Mouse (Mus musculus): ENCODE measurements at regions not wholly inside any gene's neighbourhood (a gene's known extent, or its start where the extent isn't known, plus 50 kb on each side); places are given as distances from the start of the nearest gene placed in this dataset.

DNA sequence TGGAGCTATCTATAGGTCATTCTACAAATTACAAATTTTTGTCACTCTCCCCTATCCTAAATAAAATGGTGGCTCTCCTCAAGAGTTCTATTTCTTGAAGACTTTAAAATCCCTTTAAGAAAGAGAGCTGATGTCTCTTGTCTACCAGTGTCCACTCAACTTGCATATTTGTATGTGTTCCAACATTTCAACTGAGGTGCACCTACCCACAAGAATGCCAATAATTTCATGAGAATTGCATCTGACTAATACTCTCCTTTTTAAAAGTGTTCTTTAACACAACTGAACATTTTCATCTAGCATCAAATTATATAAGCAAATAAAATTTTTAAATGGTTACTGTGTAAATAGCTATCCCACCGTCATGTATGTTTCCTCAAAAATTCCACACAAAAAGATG lies 206.3 kb upstream of the Nat3 start:
- H3K4me3 ChIP-seq (ENCODE audit: low read depth, low read length) = no peak overlapping the region
- no peaks in the 10 kb centered on the region for H3K9me3 ChIP-seq (replicated peaks; ENCODE audit: control insufficient read depth, low read length)
- ATAC-seq (ENCODE audit: low read depth) = no peak
- H3K9ac ChIP-seq (ENCODE audit: low read depth, low read length) = no peak overlapping the region
- no peaks in the 10 kb centered on the region for H3K36me3 ChIP-seq (ENCODE audit: control insufficient read depth, insufficient read depth)
- H3K27me3 ChIP-seq (ENCODE audit: control insufficient read depth, insufficient read depth, low read depth, low read length) = no peaks in the 10 kb centered on the region
- no peak overlapping the region for H3K27ac ChIP-seq (ENCODE audit: low read length)
- H3K4me1 ChIP-seq (ENCODE audit: control insufficient read depth, low read depth, low read length) = no peaks in the 10 kb centered on the region
- WGBS (ENCODE audit: insufficient replicate concordance) = 73% methylated on average over 1 of the region's 1 CpGs
- H3K4me2 ChIP-seq (ENCODE audit: low read depth, low read length) = no peak overlapping the region

DNA sequence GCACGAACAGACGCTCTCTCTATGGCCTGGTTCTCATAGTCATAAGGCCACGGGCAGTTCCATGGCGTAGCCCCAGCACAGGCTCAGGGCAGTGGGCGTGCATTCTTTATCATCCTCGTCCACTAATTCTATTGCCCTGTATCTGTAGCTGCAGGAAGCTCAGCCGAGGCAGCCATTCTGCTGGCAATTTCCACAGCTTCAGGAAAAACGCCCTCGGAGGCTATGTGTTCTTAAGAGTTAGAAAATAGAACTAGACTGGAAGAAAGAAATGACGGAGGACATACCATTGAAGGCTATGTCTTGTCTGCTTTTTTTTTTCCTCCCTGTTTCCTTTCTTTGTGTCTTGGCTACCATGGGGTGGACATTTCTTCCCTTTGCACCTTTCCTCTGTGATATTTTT lies 205.0 kb upstream of the Nat3 start:
- Histone ChIP-seq H3K27me3 (ENCODE audit: control insufficient read depth, insufficient read depth, low read depth, low read length) (no peaks in the 10 kb centered on the region), H3K9ac (ENCODE audit: low read depth, low read length) (no peak overlapping the region), H3K27ac (ENCODE audit: low read length) (no peak overlapping the region), H3K4me3 (ENCODE audit: low read depth, low read length) (no peak overlapping the region), H3K4me1 (ENCODE audit: control insufficient read depth, low read depth, low read length) (no peaks in the 10 kb centered on the region), H3K4me2 (ENCODE audit: low read depth, low read length) (no peak overlapping the region), H3K36me3 (ENCODE audit: control insufficient read depth, insufficient read depth) (no peaks in the 10 kb centered on the region), H3K9me3 (replicated peaks; ENCODE audit: control insufficient read depth, low read length) (no peaks in the 10 kb centered on the region)
- WGBS (ENCODE audit: insufficient replicate concordance) = 70% methylated on average over 10 of the region's 10 CpGs
- ATAC-seq (ENCODE audit: low read depth) = no peak

GRCm38 (mm10) chr8:67320535-67320934 lies 203.1 kb upstream of the Nat3 start:
- H3K36me3 ChIP-seq (ENCODE audit: control insufficient read depth, insufficient read depth) = no peaks in the 10 kb centered on the region
- H3K4me2 ChIP-seq (ENCODE audit: low read depth, low read length) = no peak overlapping the region

DNA sequence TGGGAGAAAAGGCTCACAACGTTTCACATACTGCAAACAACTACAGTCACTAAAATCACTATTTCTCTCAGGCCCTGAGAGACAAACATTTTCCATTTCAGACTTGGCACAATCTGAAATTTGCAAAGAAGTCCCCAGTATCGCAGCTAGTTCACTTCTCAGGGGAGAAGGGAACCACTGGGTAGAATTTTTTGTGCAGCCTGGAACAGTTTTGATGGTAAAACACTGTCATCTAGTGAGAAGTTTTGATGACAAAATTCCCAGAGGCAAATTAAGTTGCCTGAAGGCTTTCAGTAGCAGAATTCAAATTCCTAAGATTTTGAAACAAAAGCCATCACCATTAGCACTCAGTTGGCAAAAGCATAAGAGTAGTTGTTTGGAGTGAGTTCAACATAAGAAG lies 195.2 kb upstream of the Nat3 start:
- H3K9ac ChIP-seq (ENCODE audit: low read depth, low read length) = no peak overlapping the region
- no peaks in the 10 kb centered on the region for H3K4me1 ChIP-seq (ENCODE audit: control insufficient read depth, low read depth, low read length)
- H3K27ac ChIP-seq (ENCODE audit: low read length) = no peak overlapping the region
- ATAC-seq (ENCODE audit: low read depth) = no peak
- no peak overlapping the region for H3K4me3 ChIP-seq (ENCODE audit: low read depth, low read length)
- H3K4me2 ChIP-seq (ENCODE audit: low read depth, low read length) = no peak overlapping the region
- no peaks in the 10 kb centered on the region for H3K36me3 ChIP-seq (ENCODE audit: control insufficient read depth, insufficient read depth)
- WGBS (ENCODE audit: insufficient replicate concordance) = 54% methylated on average over 2 of the region's 2 CpGs
- H3K27me3 ChIP-seq (ENCODE audit: control insufficient read depth, insufficient read depth, low read depth, low read length) = no peaks in the 10 kb centered on the region
- H3K9me3 ChIP-seq (replicated peaks; ENCODE audit: control insufficient read depth, low read length) = no peaks in the 10 kb centered on the region

More at GRCm38 (mm10) chr8:67320535-67320934, 203.1 kb upstream of the Nat3 start:
- no peak overlapping the region for H3K9ac ChIP-seq (ENCODE audit: low read depth, low read length)
- 65% methylated on average over 2 of the region's 2 CpGs for WGBS (ENCODE audit: insufficient replicate concordance)
- no peaks in the 10 kb centered on the region for H3K27me3 ChIP-seq (ENCODE audit: control insufficient read depth, insufficient read depth, low read depth, low read length)
- H3K27ac ChIP-seq (ENCODE audit: low read length) = no peak overlapping the region
- H3K4me3 ChIP-seq (ENCODE audit: low read depth, low read length) = no peak overlapping the region
- no peaks in the 10 kb centered on the region for H3K4me1 ChIP-seq (ENCODE audit: control insufficient read depth, low read depth, low read length)
- H3K9me3 ChIP-seq (replicated peaks; ENCODE audit: control insufficient read depth, low read length) = no peaks in the 10 kb centered on the region
- no peak for ATAC-seq (ENCODE audit: low read depth)

DNA sequence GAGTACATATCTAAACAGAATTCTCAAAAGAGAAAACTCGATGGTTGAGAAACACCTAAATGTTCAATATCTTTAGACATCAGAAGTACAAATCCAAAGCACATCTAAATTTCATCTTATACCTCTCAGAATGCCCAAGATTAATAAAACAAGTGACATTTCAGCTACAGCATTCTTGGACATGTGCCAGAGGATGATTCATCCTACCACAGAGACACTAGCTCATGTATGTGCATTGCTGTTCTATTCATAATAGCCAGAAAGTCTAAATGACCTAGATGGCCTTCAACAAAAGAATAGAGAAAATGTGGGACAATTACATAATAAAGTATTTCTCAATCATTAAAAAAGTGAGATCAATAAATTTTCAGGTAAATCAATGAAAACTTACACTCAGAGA lies 146.6 kb upstream of the Nat3 start:
- no peak overlapping the region for H3K9ac ChIP-seq (ENCODE audit: low read depth, low read length)
- no peaks in the 10 kb centered on the region for H3K4me1 ChIP-seq (ENCODE audit: control insufficient read depth, low read depth, low read length)
- H3K4me2 ChIP-seq (ENCODE audit: low read depth, low read length) = no peak overlapping the region
- H3K9me3 ChIP-seq (replicated peaks; ENCODE audit: control insufficient read depth, low read length) = no peaks in the 10 kb centered on the region
- WGBS (ENCODE audit: insufficient replicate concordance) = 57% methylated on average over 1 of the region's 1 CpGs
- no peak overlapping the region for H3K4me3 ChIP-seq (ENCODE audit: low read depth, low read length)
- H3K27ac ChIP-seq (ENCODE audit: low read length) = no peak overlapping the region
- H3K36me3 ChIP-seq (ENCODE audit: control insufficient read depth, insufficient read depth) = no peaks in the 10 kb centered on the region
- no peak for ATAC-seq (ENCODE audit: low read depth)
- no peaks in the 10 kb centered on the region for H3K27me3 ChIP-seq (ENCODE audit: control insufficient read depth, insufficient read depth, low read depth, low read length)

- no peaks in the 10 kb centered on the region for H3K36me3 ChIP-seq (ENCODE audit: control insufficient read depth, insufficient read depth)
- no peak for ATAC-seq (ENCODE audit: low read depth)
- H3K4me1 ChIP-seq (ENCODE audit: control insufficient read depth, low read depth, low read length) = no peaks in the 10 kb centered on the region
- H3K27ac ChIP-seq (ENCODE audit: low read length) = no peak overlapping the region
- no peaks in the 10 kb centered on the region for H3K27me3 ChIP-seq (ENCODE audit: control insufficient read depth, insufficient read depth, low read depth, low read length)
- H3K9ac ChIP-seq (ENCODE audit: low read depth, low read length) = no peak overlapping the region
- no peak overlapping the region for H3K4me3 ChIP-seq (ENCODE audit: low read depth, low read length)
- H3K4me2 ChIP-seq (ENCODE audit: low read depth, low read length) = no peak overlapping the region
- no peaks in the 10 kb centered on the region for H3K9me3 ChIP-seq (replicated peaks; ENCODE audit: control insufficient read depth, low read length)
- WGBS (ENCODE audit: insufficient replicate concordance) = 40% methylated on average over 10 of the region's 10 CpGs
These were observed 117.7 kb upstream of the Nat3 start for GRCm38 (mm10) chr8:67405947-67406346.

DNA sequence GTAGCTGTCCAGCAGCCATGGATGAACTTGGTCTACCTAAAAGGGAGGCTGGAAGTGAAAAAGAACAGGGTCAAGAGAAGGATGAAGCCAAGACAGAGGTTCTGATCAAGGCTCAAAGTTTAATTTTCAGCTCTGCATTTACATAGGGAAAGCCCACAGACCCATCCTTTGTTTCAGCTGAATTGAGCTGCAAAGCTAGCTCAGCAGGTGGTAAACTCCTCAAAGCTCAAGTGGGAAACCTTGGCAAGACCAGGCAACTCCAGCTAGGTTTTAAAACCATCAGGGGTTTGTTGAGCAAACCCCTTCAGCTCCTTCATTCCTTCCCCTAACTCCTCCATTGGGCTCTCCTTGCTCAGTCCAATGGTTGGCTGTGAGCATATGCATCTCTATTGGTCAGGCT lies 108.8 kb upstream of the Nat3 start:
- Histone ChIP-seq H3K36me3 (ENCODE audit: control insufficient read depth, insufficient read depth) (no peaks in the 10 kb centered on the region), H3K27me3 (ENCODE audit: control insufficient read depth, insufficient read depth, low read depth, low read length) (no peaks in the 10 kb centered on the region), H3K9ac (ENCODE audit: low read depth, low read length) (no peak overlapping the region), H3K27ac (ENCODE audit: low read length) (no peak overlapping the region), H3K9me3 (replicated peaks; ENCODE audit: control insufficient read depth, low read length) (no peaks in the 10 kb centered on the region), H3K4me2 (ENCODE audit: low read depth, low read length) (no peak overlapping the region), H3K4me1 (ENCODE audit: control insufficient read depth, low read depth, low read length) (no peaks in the 10 kb centered on the region), H3K4me3 (ENCODE audit: low read depth, low read length) (no peak overlapping the region)
- no peak for ATAC-seq (ENCODE audit: low read depth)

DNA sequence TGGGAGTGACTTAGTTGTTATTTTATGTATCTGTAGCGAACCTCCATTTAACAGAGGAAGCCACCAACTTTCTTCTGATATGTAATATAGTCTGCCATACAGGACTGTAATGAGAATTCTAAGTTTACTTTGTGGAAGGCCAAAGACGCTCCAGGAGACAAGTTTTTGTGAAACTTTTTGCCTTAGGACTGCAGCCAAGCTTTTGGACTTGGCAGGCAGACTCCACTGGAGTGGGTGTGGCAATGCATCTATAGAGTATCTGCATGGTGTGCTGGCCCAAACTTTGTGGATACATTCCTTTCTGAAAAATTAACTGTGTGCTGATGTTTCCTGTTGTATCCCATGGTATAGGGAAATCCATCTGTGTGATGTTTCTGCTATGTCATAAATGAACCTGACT lies 101.1 kb upstream of the Nat3 start:
- no peak overlapping the region for H3K9ac ChIP-seq (ENCODE audit: low read depth, low read length)
- H3K4me2 ChIP-seq (ENCODE audit: low read depth, low read length) = no peak overlapping the region
- no peak overlapping the region for H3K4me3 ChIP-seq (ENCODE audit: low read depth, low read length)
- whole genome bisulfite sequencing (ENCODE audit: insufficient replicate concordance) = 53% methylated on average over 2 of the region's 2 CpGs
- no peaks in the 10 kb centered on the region for H3K4me1 ChIP-seq (ENCODE audit: control insufficient read depth, low read depth, low read length)
- no peak for ATAC-seq (ENCODE audit: low read depth)
- no peaks in the 10 kb centered on the region for H3K9me3 ChIP-seq (replicated peaks; ENCODE audit: control insufficient read depth, low read length)
- no peaks in the 10 kb centered on the region for H3K27me3 ChIP-seq (ENCODE audit: control insufficient read depth, insufficient read depth, low read depth, low read length)
- H3K27ac ChIP-seq (ENCODE audit: low read length) = no peak overlapping the region
- H3K36me3 ChIP-seq (ENCODE audit: control insufficient read depth, insufficient read depth) = no peaks in the 10 kb centered on the region
